Mouse (Mus musculus): ENCODE data around the gene Sh3gl2.
A peak's percentile ranks its signal among the peaks of the same experiment; 100 is the strongest.

Gene Sh3gl2

GRCm38 (mm10) chr4:85232386-85233381 lies 27.8 kb downstream of the Sh3gl2 start:
- peak; percentile 56 for DNase-seq

- DNase-seq, result no peak
Observed at GRCm38 (mm10) chr4:85241675-85242074, 36.7 kb downstream of the Sh3gl2 start.

- no peak for DNase-seq
Observed at GRCm38 (mm10) chr4:85242562-85242961, 37.6 kb downstream of the Sh3gl2 start.

DNA sequence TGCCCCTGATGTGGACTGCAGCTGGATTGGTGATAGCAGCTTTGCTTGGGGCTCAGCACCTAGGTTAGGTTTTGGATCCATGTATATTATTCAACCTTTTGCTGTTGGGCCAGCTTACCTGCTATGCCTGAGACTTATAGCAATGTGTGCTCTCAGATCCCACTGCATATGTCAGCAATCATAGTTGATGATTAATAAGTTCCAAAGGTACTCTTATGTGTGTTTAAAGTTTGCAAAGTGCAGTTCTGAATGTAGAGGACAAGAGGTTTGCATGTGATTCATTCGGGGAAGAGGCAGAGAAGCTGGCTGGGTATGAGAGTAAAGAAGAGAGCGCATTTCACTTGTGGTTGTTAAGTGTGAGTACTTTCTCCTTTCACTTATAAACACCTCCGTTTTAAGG lies 43.7 kb downstream of the Sh3gl2 start:
- DNase-seq, result no peak

DNA sequence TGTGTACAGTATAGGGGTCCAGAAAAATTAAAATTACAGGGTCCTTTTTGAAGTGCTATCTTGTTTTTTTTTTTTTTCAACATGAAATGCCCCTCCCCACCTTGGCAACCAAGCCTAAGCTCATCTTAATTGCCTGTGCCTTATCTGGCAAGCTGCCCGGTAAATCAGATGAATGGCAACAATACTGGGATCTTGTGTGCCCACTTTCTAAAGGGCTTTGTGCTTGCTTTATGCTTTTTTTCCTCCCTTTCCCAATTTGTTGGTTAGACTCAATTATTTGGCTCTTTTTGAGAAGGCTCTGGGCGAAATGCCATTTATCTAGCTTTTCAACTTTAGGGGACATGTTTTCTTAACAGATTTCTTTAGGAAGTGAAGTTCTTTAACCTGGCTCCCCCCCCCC lies 45.3 kb downstream of the Sh3gl2 start:
- peak; percentile 53 for DNase-seq

- DNase-seq, result no peak
Observed at GRCm38 (mm10) chr4:85250786-85251185, 45.9 kb downstream of the Sh3gl2 start.

GRCm38 (mm10) chr4:85255771-85256389 lies 51.0 kb downstream of the Sh3gl2 start:
- no peak for DNase-seq

GRCm38 (mm10) chr4:85256461-85257202 lies 51.7 kb downstream of the Sh3gl2 start:
- DNase-seq, result peak; percentile 77

GRCm38 (mm10) chr4:85257771-85258341 lies 52.9 kb downstream of the Sh3gl2 start:
- no peak for DNase-seq

DNA sequence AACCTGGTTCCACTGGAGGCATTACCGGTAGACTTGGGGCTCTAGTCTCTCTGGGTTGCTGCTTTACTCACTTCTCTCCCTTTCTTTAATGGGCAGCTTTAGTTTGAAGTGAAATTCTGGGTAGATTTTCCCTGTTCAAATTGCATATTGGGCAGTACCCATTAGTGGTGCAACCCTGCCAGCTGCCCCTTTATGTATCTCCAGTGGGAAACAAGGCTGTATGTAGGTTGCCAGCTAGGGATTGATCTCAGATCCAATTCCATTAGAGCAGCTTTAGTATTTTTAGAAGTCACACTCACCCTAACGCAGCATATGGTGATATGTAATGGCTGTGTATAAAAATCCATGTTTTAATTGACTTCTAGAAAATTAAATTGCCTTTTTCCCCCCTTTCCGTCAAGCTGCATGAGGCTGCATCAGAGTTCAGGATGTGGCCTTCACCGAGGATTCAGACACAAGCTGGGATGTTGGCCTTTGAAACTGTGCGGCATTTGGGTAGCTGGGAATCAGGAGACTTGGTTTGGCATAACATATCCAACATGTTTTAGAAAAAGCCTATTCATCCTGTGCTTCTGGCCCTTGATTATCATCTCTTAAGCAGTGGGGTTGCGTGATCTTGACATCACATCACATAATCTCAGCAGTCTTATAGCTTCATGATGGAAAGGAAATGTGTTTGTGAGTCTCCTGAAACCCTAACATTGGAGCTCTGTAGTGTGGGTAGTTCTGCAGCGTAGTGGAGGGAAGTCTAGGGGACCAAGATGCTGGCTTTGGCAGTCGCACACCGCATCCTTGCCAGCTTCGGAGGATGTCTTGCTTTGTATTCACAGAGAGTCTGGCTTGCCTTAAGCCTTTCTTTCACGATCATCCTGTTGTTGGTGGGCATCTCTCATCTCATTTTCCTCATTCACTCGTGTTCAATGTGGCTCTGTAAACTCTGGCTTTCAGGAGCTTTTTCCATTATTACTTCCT lies 56.0 kb downstream of the Sh3gl2 start:
- DNase-seq, result peak; percentile 62

GRCm38 (mm10) chr4:85262146-85262545 lies 57.2 kb downstream of the Sh3gl2 start:
- DNase-seq, result no peak

- DNase-seq, result no peak
Observed at GRCm38 (mm10) chr4:85262606-85263005, 57.7 kb downstream of the Sh3gl2 start.

DNA sequence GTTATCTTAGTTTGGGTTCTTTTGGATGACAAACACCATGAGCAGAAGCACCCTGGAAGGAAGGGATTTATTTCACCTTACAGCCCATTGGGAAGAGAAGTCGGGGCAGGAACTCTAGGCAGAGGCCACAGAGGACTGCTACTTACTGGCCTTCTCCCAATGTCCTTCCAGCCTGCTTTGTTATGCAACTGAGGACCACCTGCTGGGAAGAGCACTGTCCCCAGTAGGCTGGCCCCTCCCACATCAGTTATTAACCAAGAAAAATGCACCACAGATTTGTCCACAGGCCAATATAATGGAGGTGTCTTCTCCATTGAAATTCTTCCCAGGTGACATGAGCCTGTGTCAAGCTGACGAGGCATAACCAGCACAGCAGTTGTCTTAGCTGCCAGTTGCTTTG lies 62.5 kb downstream of the Sh3gl2 start:
- no peak for DNase-seq

DNA sequence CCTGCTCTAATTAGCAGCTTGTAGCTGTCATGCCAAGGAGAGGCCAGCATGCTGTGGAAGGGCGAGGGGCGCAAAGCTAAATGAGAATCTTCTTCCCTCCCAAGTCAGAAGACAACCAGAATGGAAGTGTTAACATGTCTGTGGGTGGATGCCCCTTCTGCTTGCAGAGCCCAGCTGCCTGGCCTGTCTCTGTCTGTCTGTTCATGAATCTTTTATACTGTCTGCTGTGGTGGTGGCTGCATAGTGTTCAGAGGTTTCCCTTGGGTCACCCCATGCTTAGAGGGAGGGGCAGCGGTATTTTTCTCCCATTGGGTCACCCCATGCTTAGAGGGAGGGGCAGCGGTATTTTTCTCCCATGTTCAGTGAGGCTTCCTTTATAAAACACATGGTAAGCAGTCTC lies 68.0 kb downstream of the Sh3gl2 start:
- no peak for DNase-seq

DNA sequence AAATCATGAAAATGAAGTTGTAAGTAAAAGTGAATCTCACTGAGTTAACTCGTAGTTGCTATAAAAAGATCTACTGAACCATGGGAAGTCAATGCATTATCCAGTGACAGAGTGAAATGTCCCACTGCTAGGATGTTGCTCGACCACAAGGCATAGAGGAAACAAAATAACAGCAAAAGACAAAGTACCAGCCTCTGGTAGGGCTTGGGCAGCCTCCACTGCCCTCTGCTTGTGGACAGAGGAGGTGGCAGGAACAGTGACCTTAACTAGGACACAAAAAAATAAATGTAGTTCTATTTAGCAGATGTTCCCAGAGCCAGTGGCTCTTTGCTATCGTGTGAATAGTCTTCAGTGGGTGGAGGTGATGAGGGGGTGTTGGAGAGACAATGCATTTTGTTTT lies 68.5 kb downstream of the Sh3gl2 start:
- no peak for DNase-seq

GRCm38 (mm10) chr4:85283151-85283550 lies 78.2 kb downstream of the Sh3gl2 start:
- DNase-seq, result no peak

DNA sequence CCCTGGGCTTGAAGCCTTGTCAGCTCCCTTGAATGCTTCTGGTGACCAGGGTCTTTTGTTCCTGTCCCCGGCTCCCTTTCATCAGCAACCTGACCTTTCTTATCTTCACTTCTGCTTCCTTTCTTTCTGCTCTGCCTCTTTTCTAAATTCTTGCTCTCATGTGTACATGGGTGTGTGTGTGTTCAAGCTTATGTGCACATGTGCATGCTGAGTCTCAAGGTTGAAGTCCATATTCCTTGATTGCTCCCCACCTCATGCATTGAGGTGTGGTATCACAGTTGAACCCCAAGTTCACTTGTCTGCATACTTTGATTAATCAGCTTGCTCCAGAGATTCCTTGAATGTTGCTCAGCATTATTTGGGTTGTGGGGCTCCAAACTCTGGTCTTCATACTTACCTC lies 85.1 kb downstream of the Sh3gl2 start:
- no peak for DNase-seq

DNA sequence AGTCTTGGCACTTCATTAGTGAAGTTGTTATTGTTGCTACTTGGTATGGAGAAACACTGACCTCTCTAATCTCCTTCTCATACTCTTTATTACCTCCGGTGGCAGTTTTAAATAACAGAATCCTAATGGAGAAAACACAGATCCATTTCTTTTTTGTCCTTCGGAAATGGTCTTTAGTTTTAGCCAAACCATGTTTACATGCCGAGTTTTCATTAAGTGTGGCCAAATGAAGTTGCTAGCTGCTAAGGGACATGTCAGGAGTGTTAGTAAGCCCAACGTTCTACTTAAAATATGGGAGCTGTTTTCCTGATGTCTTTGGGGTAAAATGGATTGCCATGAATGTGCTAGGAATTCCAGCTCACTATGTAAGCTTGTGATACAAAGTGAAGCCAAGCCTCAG lies 86.4 kb downstream of the Sh3gl2 start:
- DNase-seq, result no peak

- DNase-seq, result no peak
Observed at GRCm38 (mm10) chr4:85293368-85293767, 88.4 kb downstream of the Sh3gl2 start.

DNA sequence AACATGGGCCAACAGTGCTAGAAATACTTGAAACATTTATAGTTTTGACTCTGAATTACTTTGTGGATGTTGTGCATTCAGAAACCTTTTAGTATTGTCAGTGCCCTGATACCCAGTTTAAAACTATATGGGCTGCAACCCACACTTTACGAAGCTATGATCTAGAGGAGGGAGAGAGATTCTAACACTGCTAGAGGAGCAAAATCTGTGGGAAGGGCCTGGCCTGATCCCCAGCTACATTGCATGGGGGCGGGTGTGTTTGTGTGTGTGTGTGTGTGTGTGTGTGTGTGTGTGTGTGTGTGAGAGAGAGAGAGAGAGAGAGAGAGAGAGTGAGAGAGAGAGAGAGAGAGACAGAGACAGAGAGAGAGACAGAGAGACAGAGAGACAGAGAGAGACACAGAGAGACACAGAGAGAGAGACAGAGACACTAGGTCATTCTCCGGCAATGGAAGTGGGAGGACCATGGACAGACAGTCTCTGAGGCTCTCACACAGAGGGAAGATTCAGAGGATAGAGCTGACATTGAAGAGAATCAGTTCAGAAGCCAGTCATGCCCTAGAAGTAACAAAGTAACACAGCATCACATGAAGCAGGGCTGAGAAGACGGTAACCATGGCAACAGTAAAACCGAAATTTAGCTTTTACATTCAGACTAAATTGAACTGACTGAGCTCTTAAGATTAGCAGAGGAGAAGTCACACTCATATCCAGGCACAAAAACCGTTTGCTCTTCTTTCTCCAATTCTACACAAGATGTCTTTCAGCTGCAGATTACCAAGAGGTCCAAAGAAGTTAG lies 95.9 kb downstream of the Sh3gl2 start:
- DNase-seq, result peak; percentile 21
